Mouse (Mus musculus) midbrain, embryonic 14.5 days (tissue): Measurements from ENCODE around the gene Fbxo46. TPM values are rescaled to one million over a fixed set of nuclear protein-coding genes. Genes with fewer than 3 reads are reported as not detected.
A peak's percentile ranks its signal among the peaks of the same experiment; 100 is the strongest.

Experiments
- ATAC-seq: fragments of 200-750 bp; cut with Nextera tagmentation; 2 replicates; pipeline ENCODE4 v1.8.0; 2017; ENCODE audit warnings: moderate number of reproducible peaks, moderate library complexity; ENCODE audit not compliant: low FRiP score, low TSS enrichment
- DNase-seq: peaks from one replicate; pipeline ENCODE4 v3.0.0-alpha.2; 2015
- H3K27ac ChIP-seq: fragments of 300-500 bp; sonication (generic); replicated peaks from 2 replicates; pipeline ENCODE4 v1.5.1; 2014; ENCODE audit warnings: mild to moderate bottlenecking, low read depth, low read length, moderate library complexity
- H3K27me3 ChIP-seq: fragments of 300-500 bp; sonication (generic); 2 replicates; pipeline ENCODE4 v1.6.1; 2014; ENCODE audit warnings: low read length, control low read depth, mixed read lengths; ENCODE audit not compliant: control insufficient read depth, insufficient read depth
- H3K36me3 ChIP-seq: fragments of 300-500 bp; sonication (generic); 2 replicates; pipeline ENCODE4 v1.6.1; 2014; ENCODE audit warnings: low read length, control low read depth; ENCODE audit not compliant: control insufficient read depth, insufficient read depth
- H3K4me1 ChIP-seq: fragments of 300-500 bp; sonication (generic); 2 replicates; pipeline ENCODE4 v1.6.1; 2014; ENCODE audit warnings: mild to moderate bottlenecking, antibody characterized with exemption, low read length, control low read depth; ENCODE audit not compliant: control insufficient read depth, insufficient read depth
- H3K4me2 ChIP-seq: fragments of 300-500 bp; sonication (generic); 2 replicates; pipeline ENCODE4 v1.6.1; 2014; ENCODE audit warnings: mild to moderate bottlenecking, low read length, moderate library complexity
- H3K4me3 ChIP-seq: fragments of 300-500 bp; sonication (generic); replicated peaks from 2 replicates; pipeline ENCODE4 v1.5.1; 2014; ENCODE audit warnings: low read depth, low read length
- H3K9ac ChIP-seq: fragments of 300-500 bp; sonication (generic); replicated peaks from 2 replicates; pipeline ENCODE4 v1.6.1; 2014; ENCODE audit warnings: mild to moderate bottlenecking, low read length, moderate library complexity
- H3K9me3 ChIP-seq: fragments of 300-500 bp; sonication (generic); 2 replicates; pipeline ENCODE4 v1.6.1; 2016; ENCODE audit warnings: low read length, control low read depth, mixed read lengths; ENCODE audit not compliant: control insufficient read depth
- WGBS: fragments of 180-500 bp; shearing (Covaris S2); extraction: QIAGEN DNeasy Blood & Tissue Kit; methylation state at CpG from one replicate; pipeline ENCODE4 v1.1.7; 2014; 5-methylcytosine and 5-hydroxymethylcytosine counted together
- polyA plus RNA-seq: library from polyadenylated mRNA; unstranded; fragments of >200 nt; fragmentation: Nextera tagmentation; extraction: Ambion mirVana; gene quantifications from 2 replicates; pipeline ENCODE4 v1.2.1, GENCODE M21; 2014

Fbxo46 gene
- polyA plus RNA-seq, 1 experiment from 2014 or later: 13.8 TPM

GRCm38 (mm10) chr7:19162928-19163327 lies 43.3 kb downstream of the Fbxo46 start:
- H3K27ac ChIP-seq: no peak overlapping the region
- H3K4me3 ChIP-seq: no peak overlapping the region
- WGBS: 84% methylated on average over 7 of the region's 7 CpGs

GRCm38 (mm10) chr7:19163752-19164151 lies 44.1 kb downstream of the Fbxo46 start:
- Histone ChIP-seq H3K4me1 (peaks cover 18% of the 10 kb centered on the region), H3K36me3 (no peaks in the 10 kb centered on the region), H3K27me3 (peaks cover 16% of the 10 kb centered on the region), H3K4me2 (no peak overlapping the region), H3K27ac (no peak overlapping the region), H3K9ac (no peak overlapping the region), H3K4me3 (no peak overlapping the region), H3K9me3 (no peaks in the 10 kb centered on the region)
- DNase-seq (no peak), ATAC-seq (no peak)
- WGBS: 32% methylated on average over 12 of the region's 12 CpGs

More at GRCm38 (mm10) chr7:19162928-19163327, 43.3 kb downstream of the Fbxo46 start:
- H3K27me3 ChIP-seq: peaks cover 16% of the 10 kb centered on the region
- no peaks in the 10 kb centered on the region for H3K9me3 ChIP-seq
- no peaks in the 10 kb centered on the region for H3K36me3 ChIP-seq
- peaks cover 19% of the 10 kb centered on the region for H3K4me1 ChIP-seq
- ATAC-seq (no peak), DNase-seq (no peak)
- no peak overlapping the region for H3K4me2 ChIP-seq
- no peak overlapping the region for H3K9ac ChIP-seq

- Histone ChIP-seq H3K4me3 (no peak overlapping the region), H3K27me3 (peaks cover 15% of the 10 kb centered on the region), H3K4me2 (peak overlapping the region; percentile 29; the same call in 1 of the 2 replicates), H3K9me3 (no peaks in the 10 kb centered on the region), H3K4me1 (peaks cover 18% of the 10 kb centered on the region), H3K9ac (no peak overlapping the region), H3K27ac (no peak overlapping the region), H3K36me3 (no peaks in the 10 kb centered on the region)
- WGBS: 2% methylated on average over 6 of the region's 6 CpGs
- ATAC-seq (no peak), DNase-seq (no peak)
Observed at GRCm38 (mm10) chr7:19164189-19164588, 44.5 kb downstream of the Fbxo46 start.

- Histone ChIP-seq H3K27me3 (peaks cover 8% of the 10 kb centered on the region), H3K36me3 (no peaks in the 10 kb centered on the region), H3K4me1 (peaks cover 18% of the 10 kb centered on the region), H3K27ac (no peak overlapping the region), H3K4me3 (no peak overlapping the region), H3K4me2 (peak overlapping the region; percentile 29), H3K9me3 (no peaks in the 10 kb centered on the region), H3K9ac (no peak overlapping the region)
- 7% methylated on average over 13 of the region's 13 CpGs for WGBS
- no peak for DNase-seq
- no peak for ATAC-seq
Observed at GRCm38 (mm10) chr7:19164978-19165377, 45.3 kb downstream of the Fbxo46 start.

GRCm38 (mm10) chr7:19165656-19166423 lies 46.2 kb downstream of the Fbxo46 start, which contains the start of gene Gipr:
Gene Gipr, minus strand, starts transcription at chr7:19166127.
- 0 out of 2 replicates have a peak within 1 kb of the TSS, but pooled peaks have one; percentile 1 for H3K4me3 ChIP-seq
- WGBS: 13% methylated on average over 14 of the region's 14 CpGs
- H3K4me2 ChIP-seq: peak within 1 kb of the TSS; percentile 29
- H3K9ac ChIP-seq: peak within 1 kb of the TSS; percentile 36; the same call in 1 of the 2 replicates
- H3K27me3 ChIP-seq: peaks cover 5% of the 10 kb centered on the region; the same call in 1 of the 2 replicates
- H3K9me3 ChIP-seq: no peaks in the 10 kb centered on the region
- 0 out of 2 replicates have a peak, but pooled peaks have one; percentile 29 for ATAC-seq
- H3K36me3 ChIP-seq: no peaks in the 10 kb centered on the region
- H3K27ac ChIP-seq: no peak within 1 kb of the TSS
- peak; percentile 64 for DNase-seq
- peaks cover 13% of the 10 kb centered on the region for H3K4me1 ChIP-seq

- Histone ChIP-seq H3K9me3 (no peaks in the 10 kb centered on the region), H3K27ac (no peak overlapping the region), H3K4me2 (no peak overlapping the region), H3K9ac (no peak overlapping the region), H3K36me3 (no peaks in the 10 kb centered on the region), H3K27me3 (peaks cover 5% of the 10 kb centered on the region; the same call in 1 of the 2 replicates), H3K4me3 (no peak overlapping the region), H3K4me1 (peaks cover 17% of the 10 kb centered on the region)
- WGBS: 89% methylated on average over 3 of the region's 3 CpGs
- ATAC-seq (no peak), DNase-seq (no peak)
Observed at GRCm38 (mm10) chr7:19166990-19167389, 47.3 kb downstream of the Fbxo46 start.

GRCm38 (mm10) chr7:19169506-19169905 lies 49.8 kb downstream of the Fbxo46 start:
- Histone ChIP-seq H3K4me1 (peaks cover 15% of the 10 kb centered on the region), H3K27ac (peak overlapping the region; percentile 58), H3K4me2 (no peak overlapping the region), H3K9me3 (no peaks in the 10 kb centered on the region), H3K4me3 (no peak overlapping the region), H3K9ac (no peak overlapping the region), H3K27me3 (peaks cover 5% of the 10 kb centered on the region; the same call in 1 of the 2 replicates), H3K36me3 (no peaks in the 10 kb centered on the region)
- WGBS: 52% methylated on average over 10 of the region's 10 CpGs
- no peak for ATAC-seq
- DNase-seq: no peak

- DNase-seq: no peak
- no peaks in the 10 kb centered on the region for H3K27me3 ChIP-seq
- H3K27ac ChIP-seq: peak overlapping the region; percentile 58
- WGBS: 55% methylated on average over 8 of the region's 8 CpGs
- peaks cover 8% of the 10 kb centered on the region for H3K4me1 ChIP-seq
- H3K4me3 ChIP-seq: no peak overlapping the region
- no peaks in the 10 kb centered on the region for H3K9me3 ChIP-seq
- H3K36me3 ChIP-seq: no peaks in the 10 kb centered on the region
- H3K9ac ChIP-seq: no peak overlapping the region
- no peak for ATAC-seq
- H3K4me2 ChIP-seq: no peak overlapping the region
Observed at GRCm38 (mm10) chr7:19170142-19170541, 50.5 kb downstream of the Fbxo46 start.

- Histone ChIP-seq H3K4me2 (no peak overlapping the region), H3K4me1 (peaks cover 4% of the 10 kb centered on the region), H3K9me3 (no peaks in the 10 kb centered on the region), H3K27ac (peak overlapping the region; percentile 28), H3K27me3 (no peaks in the 10 kb centered on the region), H3K9ac (no peak overlapping the region), H3K36me3 (no peaks in the 10 kb centered on the region), H3K4me3 (no peak overlapping the region)
- ATAC-seq: no peak
- no peak for DNase-seq
- WGBS: 43% methylated on average over 8 of the region's 8 CpGs
Observed at GRCm38 (mm10) chr7:19171831-19172230, 52.2 kb downstream of the Fbxo46 start.
